Mouse (Mus musculus) activated CD4-positive, CD25-positive, alpha-beta regulatory T cell, adult 9 weeks (primary cell): ENCODE measurements around the gene Arel1. TPM values are rescaled to one million over a fixed set of nuclear protein-coding genes. Genes with fewer than 3 reads are reported as not detected.

Experiments
- polyA plus RNA-seq: library from polyadenylated mRNA; unstranded; fragments of 100-300 nt; shearing (Covaris generic); gene quantifications from one replicate; pipeline ENCODE4 v1.2.1, GENCODE M21; 2017

Gene Arel1
- 62.1 TPM for polyA plus RNA-seq

GRCm38 (mm10) chr12:84970428-84971096, at the start of gene Arel1, which contains the start of gene Fcf1:
TSS of gene Arel1 (minus strand) at chr12:84970900.
TSS of gene Fcf1 (plus strand) at chr12:84970897.

GRCm38 (mm10) chr12:84996083-84996496, 25.4 kb upstream of the Arel1 start, which contains the start of gene Ylpm1:
TSS of gene Ylpm1 (plus strand) at chr12:84996321.

GRCm38 (mm10) chr12:84876481-84877121, 94.1 kb downstream of the Arel1 start, which contains the start of gene Ltbp2:
TSS of gene Ltbp2 (minus strand) at chr12:84876532.

Other genes starting within 250 kb of the Arel1 start
- 109 TPM for gene Npc2, start 197.7 kb downstream of the Arel1 start, polyA plus RNA-seq
- 105 TPM for gene Isca2, start 197.6 kb downstream of the Arel1 start, polyA plus RNA-seq
- gene Ltbp2, start 94.4 kb downstream of the Arel1 start, polyA plus RNA-seq = 0.09 TPM
- 139 TPM for gene Fcf1, start within 50 bp of the Arel1 start, polyA plus RNA-seq
- 25.9 TPM for gene Ylpm1, start 25.4 kb upstream of the Arel1 start, polyA plus RNA-seq
- gene Prox2, start 139.9 kb upstream of the Arel1 start, polyA plus RNA-seq = 7.4 TPM
- gene Dlst, start 139.9 kb upstream of the Arel1 start, polyA plus RNA-seq = 103 TPM
- gene Rps6kl1, start 180.4 kb upstream of the Arel1 start, polyA plus RNA-seq = 0.90 TPM
- not detected for gene Pgf, start 206.9 kb upstream of the Arel1 start, polyA plus RNA-seq
- 117 TPM for gene Eif2b2, start 248.6 kb upstream of the Arel1 start, polyA plus RNA-seq